Mouse (Mus musculus) megakaryocyte, embryonic 14.5 days (primary cell): Measurements from ENCODE around the gene 2610507B11Rik.

Experiments used
- FLI1 ChIP-seq: IDR thresholded peaks from 2 replicates; pipeline ENCODE4 v1.6.1; 2012; ENCODE audit warnings: low read length, inconsistent platforms, mixed read lengths
- GATA1 ChIP-seq: IDR thresholded peaks from 3 replicates; pipeline ENCODE4 v1.6.1; 2012; ENCODE audit warnings: mixed read lengths, low read length, inconsistent platforms, borderline replicate concordance

DNA sequence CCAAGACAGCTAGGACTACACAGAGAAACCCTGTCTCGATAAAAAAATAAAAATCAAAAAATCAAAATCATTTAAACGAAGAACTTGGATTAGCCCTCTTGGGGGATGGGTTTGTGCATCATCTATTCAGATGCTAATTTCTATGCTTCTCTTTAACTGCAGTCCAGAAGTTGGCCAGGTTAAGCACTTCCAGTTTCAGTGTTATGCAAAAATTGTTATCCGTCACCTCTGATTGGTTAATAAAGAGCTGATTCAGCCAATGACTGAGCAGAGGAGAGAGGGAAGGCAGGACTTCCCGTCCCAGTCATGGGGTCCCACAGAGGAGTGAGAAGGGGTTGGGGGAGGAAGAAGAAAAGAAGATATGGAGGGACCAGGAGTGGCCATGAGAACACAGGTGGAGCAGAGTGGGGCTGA lies 13.8 kb upstream of the 2610507B11Rik start:
- TF ChIP-seq GATA1 (no peak), FLI1 (no peak)
